Mouse (Mus musculus) neural tube, embryonic 12.5 days (tissue): ENCODE data around the gene Pogz. TPM values are rescaled to one million over a fixed set of nuclear protein-coding genes. Genes with fewer than 3 reads are reported as not detected.

ENCODE experiments used
- ATAC-seq: fragments of 200-750 bp; cut with Nextera tagmentation; 2 replicates; pipeline ENCODE4 v1.8.0; 2017; ENCODE audit warnings: low read depth, mild to moderate bottlenecking, moderate TSS enrichment, moderate library complexity; ENCODE audit not compliant: low FRiP score
- H3K27ac ChIP-seq: fragments of 300-500 bp; sonication (generic); 2 replicates; pipeline ENCODE4 v1.5.1; 2016
- H3K27me3 ChIP-seq: fragments of 300-500 bp; sonication (generic); replicated peaks from 2 replicates; pipeline ENCODE4 v1.6.1; 2016; ENCODE audit warnings: mild to moderate bottlenecking
- H3K36me3 ChIP-seq: fragments of 300-500 bp; sonication (generic); 2 replicates; pipeline ENCODE4 v1.6.1; 2016; ENCODE audit warnings: mild to moderate bottlenecking
- H3K4me1 ChIP-seq: fragments of 300-500 bp; sonication (generic); 2 replicates; pipeline ENCODE4 v1.6.1; 2016
- H3K4me2 ChIP-seq: fragments of 300-500 bp; sonication (generic); replicated peaks from 2 replicates; pipeline ENCODE4 v1.6.1; 2016; ENCODE audit warnings: mild to moderate bottlenecking
- H3K4me3 ChIP-seq: fragments of 300-500 bp; sonication (generic); 2 replicates; pipeline ENCODE4 v1.5.1; 2016
- H3K9ac ChIP-seq: fragments of 300-500 bp; sonication (generic); 2 replicates; pipeline ENCODE4 v1.6.1; 2016; ENCODE audit warnings: mild to moderate bottlenecking
- H3K9me3 ChIP-seq: fragments of 300-500 bp; sonication (generic); 2 replicates; pipeline ENCODE4 v1.6.1; 2016; ENCODE audit warnings: mild to moderate bottlenecking
- WGBS: fragments of 180-500 bp; shearing (Covaris S2); methylation state at CpG from one replicate; pipeline ENCODE4 v1.1.7; 2016; 5-methylcytosine and 5-hydroxymethylcytosine counted together
- polyA plus RNA-seq: library from polyadenylated mRNA; unstranded; fragments of >200 nt; fragmentation: Nextera tagmentation; extraction: Ambion mirVana; gene quantifications from 2 replicates; pipeline ENCODE4 v1.2.1, GENCODE M21; 2016

Pogz gene
- 20.9 and 21.0 TPM in 2 replicates for polyA plus RNA-seq

DNA sequence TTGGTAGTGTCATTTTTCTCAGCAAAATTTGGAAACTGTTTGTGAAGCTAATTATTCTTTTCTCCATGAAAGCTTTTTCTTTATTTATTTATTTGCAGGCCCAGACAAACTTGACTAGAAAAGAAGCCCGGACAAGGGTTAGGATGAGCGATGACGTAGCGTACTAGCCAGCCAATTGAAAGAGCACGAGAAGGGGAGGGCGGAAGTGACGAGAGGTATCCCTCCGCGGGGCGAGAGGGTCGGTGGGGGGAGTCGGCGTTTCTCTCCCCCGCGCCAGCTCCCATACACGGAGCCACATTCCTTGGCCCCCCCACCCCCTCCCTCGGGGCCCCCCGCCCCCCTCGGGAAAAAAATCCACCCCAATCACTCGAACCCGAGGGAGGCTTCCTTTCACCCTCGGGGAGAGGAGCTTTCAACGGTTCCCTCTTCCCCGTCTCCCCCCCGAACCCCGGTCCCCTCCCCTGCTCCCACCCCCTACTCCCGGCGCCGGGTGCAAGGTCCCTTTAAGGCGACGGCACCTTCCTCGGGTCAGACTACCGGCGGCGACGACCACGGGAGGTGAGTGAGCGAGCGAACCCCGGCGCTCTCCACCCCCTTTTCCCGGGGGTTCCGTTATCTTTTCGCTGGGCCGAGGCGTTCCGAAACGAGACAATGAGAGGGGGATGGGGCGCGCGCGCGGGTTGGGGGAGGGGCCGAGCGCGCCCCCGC, at the start of gene Pogz:
Pogz (plus strand) TSS at position 385 of the 708 bp plus-strand sequence.
- WGBS = under 1% methylated on average over 56 of the region's 57 CpGs
- Histone ChIP-seq H3K9ac (peak within 1 kb of the TSS; percentile 88), H3K4me3 (peak within 1 kb of the TSS; percentile 73), H3K4me2 (peak within 1 kb of the TSS; percentile 65), H3K9me3 (no peaks in the 10 kb centered on the region), H3K36me3 (no peaks in the 10 kb centered on the region), H3K4me1 (peaks cover 17% of the 10 kb centered on the region), H3K27me3 (no peaks in the 10 kb centered on the region), H3K27ac (peak within 1 kb of the TSS; percentile 94)
- ATAC-seq = peak; percentile 92

DNA sequence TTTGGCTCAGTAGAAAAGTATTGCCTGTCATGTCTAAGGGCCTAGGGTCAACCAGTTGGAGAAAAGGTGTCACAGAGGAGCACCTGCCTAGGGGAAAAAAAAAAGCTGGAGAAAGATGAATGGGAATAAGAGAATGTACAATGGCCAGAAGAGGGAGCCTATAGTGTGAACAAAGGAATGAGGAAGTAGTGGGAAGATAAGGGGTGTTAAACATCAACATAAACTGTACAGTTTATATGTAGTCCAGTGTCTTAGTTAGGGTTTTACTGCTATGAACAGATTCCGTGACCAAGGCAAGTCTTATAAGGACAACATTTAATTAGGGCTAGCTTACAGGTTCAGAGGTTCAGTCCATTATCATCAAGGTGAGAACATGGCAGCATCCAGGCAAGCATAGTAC, 48.3 kb upstream of the Pogz start:
- no peak overlapping the region for H3K27ac ChIP-seq
- H3K4me2 ChIP-seq = no peak overlapping the region
- H3K4me3 ChIP-seq = no peak overlapping the region
- no peaks in the 10 kb centered on the region for H3K9me3 ChIP-seq
- H3K9ac ChIP-seq = no peak overlapping the region
- ATAC-seq = no peak
- H3K4me1 ChIP-seq = peaks cover 5% of the 10 kb centered on the region
- WGBS = 84% methylated on average over 1 of the region's 1 CpGs
- no peaks in the 10 kb centered on the region for H3K36me3 ChIP-seq
- H3K27me3 ChIP-seq = no peaks in the 10 kb centered on the region

DNA sequence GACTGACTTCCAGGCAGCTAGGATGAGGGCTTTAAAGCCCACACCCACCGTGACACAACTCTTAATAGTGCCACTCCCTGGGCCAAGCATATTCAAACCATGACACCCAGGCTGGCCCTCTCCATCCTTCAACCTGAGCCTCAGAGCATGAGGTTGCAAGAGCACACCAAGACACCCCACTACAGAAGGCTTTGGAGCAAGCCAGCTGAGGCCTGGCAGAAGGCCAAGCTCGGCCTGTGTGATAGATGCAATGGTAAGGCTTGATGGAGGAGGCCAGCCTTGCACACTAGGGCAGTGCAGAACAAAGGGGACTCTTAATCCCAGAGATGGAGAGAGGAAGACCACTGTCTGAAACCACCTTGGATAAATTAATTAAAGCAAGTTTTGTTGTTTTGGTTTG, 47.9 kb upstream of the Pogz start:
- H3K27me3 ChIP-seq = no peaks in the 10 kb centered on the region
- H3K36me3 ChIP-seq = no peaks in the 10 kb centered on the region
- no peak overlapping the region for H3K4me3 ChIP-seq
- WGBS = 84% methylated on average over 2 of the region's 2 CpGs
- no peak for ATAC-seq
- no peak overlapping the region for H3K4me2 ChIP-seq
- peaks cover 5% of the 10 kb centered on the region for H3K4me1 ChIP-seq
- H3K27ac ChIP-seq = no peak overlapping the region
- H3K9me3 ChIP-seq = no peaks in the 10 kb centered on the region
- H3K9ac ChIP-seq = no peak overlapping the region

DNA sequence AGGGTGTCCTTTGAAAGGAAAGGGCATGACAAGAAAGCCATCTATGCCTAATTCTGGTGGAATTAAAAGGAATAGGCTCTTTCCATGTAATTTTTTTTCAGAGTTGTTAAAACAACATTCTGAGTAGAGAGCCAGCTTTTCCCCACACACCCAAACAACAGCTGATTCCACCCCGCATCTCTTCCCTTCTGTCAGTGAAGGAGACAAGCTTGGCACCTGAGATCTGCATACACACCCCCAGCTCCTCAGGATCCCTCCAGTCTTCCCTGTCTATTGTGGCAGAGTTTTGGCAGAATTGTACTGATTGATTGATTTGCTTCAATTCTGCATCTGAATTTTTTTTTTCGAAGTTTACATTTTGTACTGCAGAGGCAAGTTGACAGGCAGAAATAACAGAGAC, 45.1 kb upstream of the Pogz start:
- Histone ChIP-seq H3K27ac (no peak overlapping the region), H3K36me3 (no peaks in the 10 kb centered on the region), H3K4me1 (no peaks in the 10 kb centered on the region; the same call in 1 of the 2 replicates), H3K4me3 (no peak overlapping the region), H3K9ac (no peak overlapping the region), H3K27me3 (no peaks in the 10 kb centered on the region), H3K9me3 (no peaks in the 10 kb centered on the region), H3K4me2 (no peak overlapping the region)
- no peak for ATAC-seq
- WGBS = 90% methylated on average over 2 of the region's 2 CpGs

DNA sequence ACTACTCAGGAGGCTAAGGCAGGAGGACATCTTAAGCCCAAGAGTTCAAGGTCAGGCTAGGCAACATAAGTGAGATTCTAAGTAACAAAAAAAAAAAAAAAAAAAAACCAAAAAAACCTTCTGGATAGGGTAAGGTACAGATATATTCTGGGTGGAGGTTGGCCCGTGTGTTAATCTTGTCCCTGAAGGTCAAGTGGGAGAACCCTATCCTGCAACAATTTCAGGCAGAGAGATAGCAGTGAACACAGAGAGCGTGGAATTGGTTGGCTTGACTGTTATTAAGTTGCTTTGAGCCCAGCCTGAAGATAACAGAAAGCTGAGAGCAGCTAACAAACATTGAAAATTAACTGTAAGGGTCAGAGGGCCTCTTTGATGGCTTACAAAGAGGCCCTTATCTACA, 43.7 kb upstream of the Pogz start:
- Histone ChIP-seq H3K9ac (no peak overlapping the region), H3K27me3 (no peaks in the 10 kb centered on the region), H3K4me1 (no peaks in the 10 kb centered on the region), H3K4me2 (no peak overlapping the region), H3K9me3 (no peaks in the 10 kb centered on the region), H3K36me3 (no peaks in the 10 kb centered on the region), H3K27ac (no peak overlapping the region), H3K4me3 (no peak overlapping the region)
- WGBS = 90% methylated on average over 2 of the region's 2 CpGs
- ATAC-seq = no peak

DNA sequence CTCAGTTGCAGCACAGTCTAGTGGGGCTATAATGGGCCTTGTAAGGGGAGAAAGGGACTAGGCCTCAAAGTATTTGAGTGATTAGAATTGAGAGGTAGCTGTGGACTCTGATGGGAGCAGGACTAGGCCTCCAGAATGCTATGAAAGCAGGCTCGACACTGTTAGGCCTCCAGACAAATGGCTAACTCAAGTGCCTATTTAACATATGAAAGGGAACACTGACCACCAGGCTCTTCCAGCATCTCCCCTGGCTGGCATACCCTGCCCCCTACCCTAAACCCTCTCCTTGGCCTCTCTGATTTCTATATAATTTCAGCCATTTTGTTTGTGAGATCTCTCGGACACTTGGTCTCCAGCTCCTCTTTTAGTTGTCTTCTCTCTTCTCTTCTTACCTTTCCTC, 43.0 kb upstream of the Pogz start:
- no peak for ATAC-seq
- Histone ChIP-seq H3K9ac (no peak overlapping the region), H3K27ac (no peak overlapping the region)

DNA sequence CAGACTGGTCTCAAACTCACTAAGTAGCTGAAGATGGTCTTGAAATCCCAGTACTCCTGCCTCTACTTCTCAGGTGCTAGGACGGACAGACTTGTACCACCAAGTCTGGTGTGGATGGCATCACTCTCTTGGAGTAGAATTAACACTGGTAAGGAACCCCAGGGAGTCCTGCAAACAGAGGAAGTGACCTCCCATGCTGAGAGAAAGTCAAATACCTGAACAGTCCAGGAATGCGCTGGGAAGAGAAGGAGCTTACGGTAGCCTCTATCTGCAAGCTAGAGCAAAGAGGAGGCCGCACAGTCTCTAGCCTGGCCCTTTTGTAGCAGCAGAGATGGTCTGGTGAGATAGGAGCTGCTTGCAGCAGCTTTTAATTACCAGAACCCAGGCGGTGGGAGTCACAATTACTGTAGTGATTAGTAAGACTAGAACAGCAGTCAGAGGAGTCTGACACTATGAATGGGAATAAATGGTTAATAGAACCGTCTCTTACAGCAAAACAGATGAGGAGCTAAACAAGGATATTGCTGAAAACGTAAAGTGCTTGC, 41.7 kb upstream of the Pogz start:
- no peaks in the 10 kb centered on the region for H3K9me3 ChIP-seq
- no peak overlapping the region for H3K9ac ChIP-seq
- no peak for ATAC-seq
- no peaks in the 10 kb centered on the region for H3K27me3 ChIP-seq
- no peak overlapping the region for H3K4me2 ChIP-seq
- no peaks in the 10 kb centered on the region for H3K4me1 ChIP-seq
- no peak overlapping the region for H3K27ac ChIP-seq
- 68% methylated on average over 7 of the region's 7 CpGs for WGBS
- no peaks in the 10 kb centered on the region for H3K36me3 ChIP-seq
- no peak overlapping the region for H3K4me3 ChIP-seq

More for the DNA sequence above, 43.0 kb upstream of the Pogz start:
- Histone ChIP-seq H3K4me1 (no peaks in the 10 kb centered on the region), H3K9me3 (no peaks in the 10 kb centered on the region), H3K27me3 (no peaks in the 10 kb centered on the region), H3K4me3 (no peak overlapping the region), H3K36me3 (no peaks in the 10 kb centered on the region), H3K4me2 (no peak overlapping the region)
- WGBS = 61% methylated on average over 2 of the region's 2 CpGs

DNA sequence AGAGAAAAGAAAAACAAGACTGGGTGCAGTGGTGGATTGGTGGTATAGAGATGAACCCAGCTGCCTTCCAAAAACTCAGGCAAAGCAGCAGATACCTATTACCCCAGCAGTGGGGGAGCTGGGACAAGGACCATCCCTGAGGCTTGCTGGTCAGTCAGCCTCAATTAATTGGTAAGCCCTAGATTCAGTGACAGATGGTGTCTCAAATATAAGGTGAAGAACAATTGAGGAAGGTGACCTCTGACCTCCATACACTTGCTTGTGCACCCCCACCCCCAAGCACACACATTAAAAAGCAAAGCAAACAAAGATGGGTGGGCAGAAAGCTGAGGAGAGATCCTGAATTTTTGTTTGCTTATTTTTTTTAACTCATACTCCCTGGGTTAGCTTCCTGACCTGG, 41.2 kb upstream of the Pogz start:
- Histone ChIP-seq H3K9ac (no peak overlapping the region), H3K4me2 (no peak overlapping the region), H3K27ac (no peak overlapping the region), H3K36me3 (no peaks in the 10 kb centered on the region), H3K4me1 (no peaks in the 10 kb centered on the region), H3K4me3 (no peak overlapping the region), H3K9me3 (no peaks in the 10 kb centered on the region), H3K27me3 (no peaks in the 10 kb centered on the region)
- no peak for ATAC-seq

DNA sequence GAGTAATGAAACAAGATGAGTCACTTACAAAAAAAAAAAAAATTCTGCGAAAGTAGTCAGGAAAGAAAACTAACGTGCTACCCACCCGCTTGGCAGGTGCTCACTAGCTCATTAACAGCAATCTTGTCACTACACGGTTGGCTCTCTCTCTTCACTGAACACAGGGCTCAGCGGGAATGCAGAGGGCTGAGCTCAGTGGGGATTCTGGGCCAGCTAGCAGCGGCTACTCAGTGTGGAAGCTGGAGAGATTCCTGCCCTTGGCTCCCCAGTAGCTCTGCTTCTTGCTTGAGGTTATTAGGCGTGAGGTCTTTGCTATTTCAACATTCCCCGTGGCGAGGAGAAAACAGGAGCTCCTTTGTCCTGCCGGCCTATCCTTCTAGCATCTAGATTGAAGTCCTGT, 33.2 kb upstream of the Pogz start:
- 0 out of 2 replicates have a peak overlapping the region, but pooled peaks have one; percentile 7 for H3K4me2 ChIP-seq
- no peak overlapping the region for H3K9ac ChIP-seq
- H3K4me3 ChIP-seq = no peak overlapping the region
- no peaks in the 10 kb centered on the region for H3K9me3 ChIP-seq
- whole genome bisulfite sequencing = 7% methylated on average over 10 of the region's 10 CpGs
- H3K27ac ChIP-seq = no peak overlapping the region
- H3K27me3 ChIP-seq = no peaks in the 10 kb centered on the region
- 0 out of 2 replicates have a peak, but pooled peaks cover 5% of the 10 kb centered on the region for H3K4me1 ChIP-seq
- no peak for ATAC-seq
- H3K36me3 ChIP-seq = no peaks in the 10 kb centered on the region

DNA sequence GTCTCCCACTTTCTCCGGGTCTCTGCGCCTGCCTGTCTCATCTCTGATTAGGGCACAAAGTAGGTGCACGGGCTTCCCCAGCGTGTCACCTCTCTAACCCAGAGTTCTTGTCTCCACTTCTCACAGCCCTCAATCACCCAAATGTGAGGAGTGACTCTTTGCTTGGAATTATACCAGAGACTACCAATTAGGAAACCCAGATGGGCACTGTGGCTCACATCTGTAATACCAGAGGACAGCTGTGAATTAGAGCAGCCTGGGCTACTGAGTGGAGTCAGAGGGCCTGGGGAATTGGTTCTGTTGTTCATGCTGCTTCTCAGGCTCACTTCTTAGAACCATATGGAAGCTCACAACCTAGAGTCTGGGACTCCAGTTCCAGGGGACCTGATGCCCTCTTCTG, 32.4 kb upstream of the Pogz start:
- 85% methylated on average over 4 of the region's 4 CpGs for WGBS
- Histone ChIP-seq H3K9me3 (no peaks in the 10 kb centered on the region), H3K36me3 (no peaks in the 10 kb centered on the region), H3K4me2 (no peak overlapping the region), H3K4me1 (0 out of 2 replicates have a peak, but pooled peaks cover 5% of the 10 kb centered on the region), H3K4me3 (no peak overlapping the region), H3K9ac (no peak overlapping the region), H3K27ac (no peak overlapping the region), H3K27me3 (no peaks in the 10 kb centered on the region)
- ATAC-seq = no peak

DNA sequence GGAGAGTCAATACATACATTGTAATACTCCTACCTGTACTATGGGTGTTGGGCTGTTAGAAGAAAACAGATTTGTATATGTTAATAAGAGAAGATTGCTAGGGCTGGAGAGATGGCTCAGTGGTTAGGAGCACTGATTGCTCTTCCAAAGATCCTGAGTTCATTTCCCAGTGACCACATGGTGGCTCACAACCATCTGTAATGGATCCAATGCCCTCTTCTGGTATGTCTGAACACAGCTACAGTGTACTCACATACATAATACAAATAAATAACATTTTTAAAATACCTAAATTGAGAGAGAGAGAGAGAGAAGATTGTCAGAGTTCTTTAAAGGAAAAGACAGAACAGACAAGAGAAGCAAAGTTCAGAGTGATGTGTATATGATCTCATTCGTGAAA, 29.1 kb upstream of the Pogz start:
- H3K9me3 ChIP-seq = no peaks in the 10 kb centered on the region
- H3K9ac ChIP-seq = no peak overlapping the region
- H3K27ac ChIP-seq = no peak overlapping the region
- H3K4me2 ChIP-seq = no peak overlapping the region
- no peaks in the 10 kb centered on the region for H3K36me3 ChIP-seq
- no peak for ATAC-seq
- 0 out of 2 replicates have a peak, but pooled peaks cover 5% of the 10 kb centered on the region for H3K4me1 ChIP-seq
- H3K27me3 ChIP-seq = no peaks in the 10 kb centered on the region
- no peak overlapping the region for H3K4me3 ChIP-seq
- 85% methylated on average over 1 of the region's 1 CpGs for WGBS

DNA sequence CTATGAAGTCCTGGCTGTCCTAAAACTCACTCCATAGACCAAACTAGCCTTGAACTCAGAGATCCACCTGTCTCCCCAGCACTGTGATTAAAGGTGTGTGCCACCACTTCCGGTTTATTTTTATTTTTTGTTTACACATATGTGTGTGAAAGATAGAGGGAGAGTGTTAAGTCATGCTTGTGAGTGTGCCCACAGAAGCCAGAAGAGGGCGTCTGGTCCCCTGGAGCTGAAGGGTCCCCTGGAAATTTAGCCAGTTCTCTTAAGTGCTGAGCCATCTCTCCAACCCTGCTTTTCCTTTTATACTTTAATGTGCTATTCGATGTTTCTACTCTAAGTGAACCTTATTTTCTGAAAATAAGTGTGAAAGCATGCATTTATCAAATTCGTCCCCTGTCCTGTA, 25.7 kb upstream of the Pogz start:
- Histone ChIP-seq H3K9me3 (no peaks in the 10 kb centered on the region), H3K4me1 (no peaks in the 10 kb centered on the region), H3K9ac (no peak overlapping the region), H3K36me3 (no peaks in the 10 kb centered on the region), H3K4me2 (no peak overlapping the region), H3K27ac (no peak overlapping the region), H3K27me3 (no peaks in the 10 kb centered on the region), H3K4me3 (no peak overlapping the region)
- no peak for ATAC-seq
- 17% methylated on average over 4 of the region's 4 CpGs for WGBS

DNA sequence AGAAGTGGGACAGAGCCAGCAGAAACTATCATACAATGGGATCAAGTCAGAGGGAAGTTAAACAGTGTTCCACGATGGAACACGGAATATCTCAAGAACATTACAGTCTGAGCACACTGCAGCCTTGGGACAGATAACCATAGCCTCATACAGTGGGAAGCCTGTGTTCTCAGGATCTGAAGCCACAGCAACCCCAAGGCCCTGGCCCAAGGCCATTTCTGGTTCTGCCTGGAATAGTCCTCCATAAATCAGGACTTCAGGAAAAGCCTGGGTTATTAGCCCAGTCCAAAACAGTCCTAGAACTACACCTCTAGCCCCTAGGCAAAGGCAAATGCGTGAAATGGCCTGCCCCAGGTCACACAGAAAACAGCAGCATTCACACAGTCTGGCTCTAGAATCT, 23.7 kb upstream of the Pogz start:
- Histone ChIP-seq H3K36me3 (no peaks in the 10 kb centered on the region), H3K27ac (no peak overlapping the region), H3K9ac (no peak overlapping the region), H3K4me2 (no peak overlapping the region), H3K27me3 (no peaks in the 10 kb centered on the region), H3K4me3 (no peak overlapping the region), H3K4me1 (no peaks in the 10 kb centered on the region), H3K9me3 (no peaks in the 10 kb centered on the region)
- no peak for ATAC-seq
- 85% methylated on average over 3 of the region's 3 CpGs for WGBS
